Mouse (Mus musculus): ENCODE results near the gene Cdkal1. TPM values are rescaled to one million over a fixed set of nuclear protein-coding genes. Genes with fewer than 3 reads are reported as not detected.
A peak's percentile ranks its signal among the peaks of the same experiment; 100 is the strongest.

Cdkal1 gene
- 4.9 and 11.5 TPM in 2 replicates for polyA plus RNA-seq (2011; ENCODE audit: insufficient read depth, insufficient read length, low replicate concordance, missing spikeins)

- WGBS: 1% methylated on average over 33 of the region's 33 CpGs
Measured at GRCm38 (mm10) chr13:29855281-29856031, at the start of gene Cdkal1. Gene Cdkal1, minus strand, starts transcription at chr13:29855674.

GRCm38 (mm10) chr13:29903341-29903740 is 47.9 kb upstream of the Cdkal1 start:
- WGBS: 68% methylated on average over 1 of the region's 1 CpGs
- Histone ChIP-seq H3K27ac (ENCODE audit: control insufficient read depth, insufficient read depth, low read depth, low read length, poor library complexity) (no peak overlapping the region), H3K4me1 (ENCODE audit: control insufficient read depth, insufficient read depth, low read length) (no peaks in the 10 kb centered on the region; the same call in 1 of the 2 replicates), H3K4me3 (replicated peaks; ENCODE audit: control insufficient read depth, low read depth, low read length) (no peak overlapping the region)
- no peak for TF ChIP-seq POLR2A (IDR thresholded peaks at IDR 0.05; ENCODE audit: borderline replicate concordance, control insufficient read depth, low read depth, low read length)

More at GRCm38 (mm10) chr13:29855281-29856031, at the start of gene Cdkal1:
- Histone ChIP-seq H3K4me1 (ENCODE audit: control insufficient read depth, insufficient read depth, low read length) (no peaks in the 10 kb centered on the region), H3K4me3 (replicated peaks; ENCODE audit: control insufficient read depth, low read depth, low read length) (peak within 1 kb of the TSS; percentile 85), H3K27ac (ENCODE audit: control insufficient read depth, insufficient read depth, low read depth, low read length, poor library complexity) (peak within 1 kb of the TSS; percentile 70)
- TF ChIP-seq POLR2A (IDR thresholded peaks at IDR 0.05; ENCODE audit: borderline replicate concordance, control insufficient read depth, low read depth, low read length) (peak; percentile 3; the same call in 1 of the 2 replicates), CTCF (IDR thresholded peaks at IDR 0.05; ENCODE audit: control insufficient read depth, insufficient read depth, low read length) (no peak)

- TF ChIP-seq POLR2A (IDR thresholded peaks at IDR 0.05; ENCODE audit: borderline replicate concordance, control insufficient read depth, low read depth, low read length) (no peak), CTCF (IDR thresholded peaks at IDR 0.05; ENCODE audit: control insufficient read depth, insufficient read depth, low read length) (no peak)
- no peaks in the 10 kb centered on the region; the same call in 1 of the 2 replicates for H3K4me1 ChIP-seq (ENCODE audit: control insufficient read depth, insufficient read depth, low read length)
- 69% methylated on average over 1 of the region's 1 CpGs for WGBS
Measured at GRCm38 (mm10) chr13:29902676-29903075, 47.2 kb upstream of the Cdkal1 start.

GRCm38 (mm10) chr13:29901641-29902040 is 46.2 kb upstream of the Cdkal1 start:
- TF ChIP-seq POLR2A (IDR thresholded peaks at IDR 0.05; ENCODE audit: borderline replicate concordance, control insufficient read depth, low read depth, low read length): no peak
- no peak for TF ChIP-seq CTCF (IDR thresholded peaks at IDR 0.05; ENCODE audit: control insufficient read depth, insufficient read depth, low read length)
- H3K4me3 ChIP-seq (replicated peaks; ENCODE audit: control insufficient read depth, low read depth, low read length): no peak overlapping the region
- no peak overlapping the region for H3K27ac ChIP-seq (ENCODE audit: control insufficient read depth, insufficient read depth, low read depth, low read length, poor library complexity)
- H3K4me1 ChIP-seq (ENCODE audit: control insufficient read depth, insufficient read depth, low read length): no peaks in the 10 kb centered on the region; the same call in 1 of the 2 replicates
- WGBS: 70% methylated on average over 4 of the region's 4 CpGs

More at GRCm38 (mm10) chr13:29902676-29903075, 47.2 kb upstream of the Cdkal1 start:
- no peak overlapping the region for H3K4me3 ChIP-seq (replicated peaks; ENCODE audit: control insufficient read depth, low read depth, low read length)
- no peak overlapping the region for H3K27ac ChIP-seq (ENCODE audit: control insufficient read depth, insufficient read depth, low read depth, low read length, poor library complexity)

- no peak overlapping the region for H3K4me3 ChIP-seq (replicated peaks; ENCODE audit: control insufficient read depth, low read depth, low read length)
- H3K27ac ChIP-seq (ENCODE audit: control insufficient read depth, insufficient read depth, low read depth, low read length, poor library complexity): no peak overlapping the region
- WGBS: 90% methylated on average over 3 of the region's 3 CpGs
- no peaks in the 10 kb centered on the region for H3K4me1 ChIP-seq (ENCODE audit: control insufficient read depth, insufficient read depth, low read length)
- TF ChIP-seq POLR2A (IDR thresholded peaks at IDR 0.05; ENCODE audit: borderline replicate concordance, control insufficient read depth, low read depth, low read length): no peak
- no peak for TF ChIP-seq CTCF (IDR thresholded peaks at IDR 0.05; ENCODE audit: control insufficient read depth, insufficient read depth, low read length)
Measured at GRCm38 (mm10) chr13:29866780-29867179, 11.3 kb upstream of the Cdkal1 start.

GRCm38 (mm10) chr13:29864331-29864730 is 8.9 kb upstream of the Cdkal1 start:
- TF ChIP-seq POLR2A (IDR thresholded peaks at IDR 0.05; ENCODE audit: borderline replicate concordance, control insufficient read depth, low read depth, low read length) (no peak), CTCF (IDR thresholded peaks at IDR 0.05; ENCODE audit: control insufficient read depth, insufficient read depth, low read length) (no peak)
- Histone ChIP-seq H3K4me1 (ENCODE audit: control insufficient read depth, insufficient read depth, low read length) (no peaks in the 10 kb centered on the region), H3K4me3 (replicated peaks; ENCODE audit: control insufficient read depth, low read depth, low read length) (no peak overlapping the region), H3K27ac (ENCODE audit: control insufficient read depth, insufficient read depth, low read depth, low read length, poor library complexity) (no peak overlapping the region)
- 87% methylated on average over 6 of the region's 6 CpGs for WGBS

GRCm38 (mm10) chr13:29860087-29860486 is 4.6 kb upstream of the Cdkal1 start:
- TF ChIP-seq CTCF (IDR thresholded peaks at IDR 0.05; ENCODE audit: control insufficient read depth, insufficient read depth, low read length): no peak
- no peak for TF ChIP-seq POLR2A (IDR thresholded peaks at IDR 0.05; ENCODE audit: borderline replicate concordance, control insufficient read depth, low read depth, low read length)
- Histone ChIP-seq H3K27ac (ENCODE audit: control insufficient read depth, insufficient read depth, low read depth, low read length, poor library complexity) (no peak overlapping the region), H3K4me1 (ENCODE audit: control insufficient read depth, insufficient read depth, low read length) (no peaks in the 10 kb centered on the region), H3K4me3 (replicated peaks; ENCODE audit: control insufficient read depth, low read depth, low read length) (no peak overlapping the region)
- 77% methylated on average over 2 of the region's 2 CpGs for WGBS

GRCm38 (mm10) chr13:29857436-29857835 is 2.0 kb upstream of the Cdkal1 start:
- no peak overlapping the region for H3K27ac ChIP-seq (ENCODE audit: control insufficient read depth, insufficient read depth, low read depth, low read length, poor library complexity)
- 14% methylated on average over 4 of the region's 4 CpGs for WGBS
- TF ChIP-seq POLR2A (IDR thresholded peaks at IDR 0.05; ENCODE audit: borderline replicate concordance, control insufficient read depth, low read depth, low read length) (no peak), CTCF (IDR thresholded peaks at IDR 0.05; ENCODE audit: control insufficient read depth, insufficient read depth, low read length) (no peak)
- no peaks in the 10 kb centered on the region for H3K4me1 ChIP-seq (ENCODE audit: control insufficient read depth, insufficient read depth, low read length)
- H3K4me3 ChIP-seq (replicated peaks; ENCODE audit: control insufficient read depth, low read depth, low read length): no peak overlapping the region
